Mouse (Mus musculus): ENCODE data around the gene Nop2. TPM values are rescaled to one million over a fixed set of nuclear protein-coding genes. Genes with fewer than 3 reads are reported as not detected.

Gene Nop2
- polyA plus RNA-seq, 1 experiment from 2014 or later, result 45.3 TPM

DNA sequence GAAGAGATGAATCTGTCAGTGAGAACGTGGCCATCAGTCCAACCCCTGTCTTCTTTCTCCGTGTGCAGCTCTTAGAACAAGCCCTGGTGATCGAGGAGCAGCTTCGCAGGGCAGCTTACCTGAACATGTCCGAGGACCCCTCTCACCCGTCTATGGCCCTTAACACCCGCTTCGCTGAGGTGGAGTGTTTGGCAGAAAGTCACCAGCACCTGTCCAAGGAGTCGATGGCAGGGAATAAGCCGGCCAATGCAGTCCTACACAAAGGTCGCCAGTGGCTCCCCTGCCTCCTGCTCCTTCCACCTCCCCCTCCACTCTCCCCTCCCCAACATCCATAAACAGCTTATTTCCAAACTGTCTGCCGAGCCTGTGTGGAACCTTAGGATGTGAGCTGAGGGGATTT, 3.0 kb upstream of the Nop2 start:
- Histone ChIP-seq H3K4me3 (no peak overlapping the region), H3K27ac (replicated peaks) (no peak overlapping the region), H3K36me3 (peaks cover 77% of the 10 kb centered on the region), H3K4me2 (no peak overlapping the region), H3K4me1 (replicated peaks) (peaks cover 19% of the 10 kb centered on the region), H3K27me3 (no peaks in the 10 kb centered on the region), H3K9ac (no peak overlapping the region), H3K9me3 (no peaks in the 10 kb centered on the region)
- no peak for ATAC-seq (ENCODE audit: low read depth)
- WGBS, result 88% methylated on average over 12 of the region's 12 CpGs

GRCm38 (mm10) chr6:125129710-125130402, 1.9 kb upstream of the Nop2 start:
- Histone ChIP-seq H3K9me3 (no peaks in the 10 kb centered on the region), H3K4me2 (no peak overlapping the region), H3K36me3 (peaks cover 77% of the 10 kb centered on the region), H3K27ac (replicated peaks) (no peak overlapping the region), H3K9ac (no peak overlapping the region), H3K4me3 (no peak overlapping the region), H3K27me3 (no peaks in the 10 kb centered on the region), H3K4me1 (replicated peaks) (peaks cover 19% of the 10 kb centered on the region)
- WGBS, result 87% methylated on average over 20 of the region's 20 CpGs
- no peak for ATAC-seq (ENCODE audit: low read depth)

DNA sequence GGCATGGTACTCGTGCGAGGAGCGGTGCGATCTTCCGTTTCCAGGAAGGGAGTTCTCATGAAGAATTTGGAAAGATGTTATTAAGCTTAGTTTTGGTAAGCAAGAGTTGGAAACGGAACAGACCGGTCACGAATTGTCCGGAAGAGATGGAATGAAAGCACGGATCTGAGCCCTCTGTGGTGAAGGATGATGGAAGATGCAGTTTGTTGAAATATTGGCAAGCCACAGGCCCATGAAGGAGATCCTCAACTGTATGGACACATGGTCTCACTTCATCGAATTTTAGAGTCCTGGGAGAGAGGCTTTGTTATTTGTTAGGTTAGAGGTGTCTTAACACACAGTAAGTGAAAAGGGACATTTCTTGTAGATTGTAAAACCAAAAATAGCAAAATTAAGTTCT, 761 bp downstream of the Nop2 start:
- ATAC-seq (ENCODE audit: low read depth), result no peak
- Histone ChIP-seq H3K27ac (replicated peaks) (no peak overlapping the region), H3K36me3 (peaks cover 76% of the 10 kb centered on the region), H3K27me3 (no peaks in the 10 kb centered on the region), H3K9me3 (no peaks in the 10 kb centered on the region), H3K9ac (peak overlapping the region; percentile 85), H3K4me3 (peak overlapping the region; percentile 92), H3K4me1 (replicated peaks) (peaks cover 19% of the 10 kb centered on the region), H3K4me2 (peak overlapping the region; percentile 92)
- WGBS, result 6% methylated on average over 11 of the region's 11 CpGs

GRCm38 (mm10) chr6:125137002-125137671, 5.4 kb downstream of the Nop2 start:
- H3K27me3 ChIP-seq, result no peaks in the 10 kb centered on the region
- 83% methylated on average over 19 of the region's 19 CpGs for WGBS
- peaks cover 90% of the 10 kb centered on the region for H3K36me3 ChIP-seq
- no peak overlapping the region for H3K9ac ChIP-seq
- H3K9me3 ChIP-seq, result no peaks in the 10 kb centered on the region
- H3K4me2 ChIP-seq, result no peak overlapping the region
- no peak for ATAC-seq (ENCODE audit: low read depth)
- H3K27ac ChIP-seq (replicated peaks), result no peak overlapping the region
- H3K4me3 ChIP-seq, result no peak overlapping the region
- H3K4me1 ChIP-seq (replicated peaks), result peaks cover 14% of the 10 kb centered on the region

GRCm38 (mm10) chr6:125139747-125140146, 8.0 kb downstream of the Nop2 start:
- Histone ChIP-seq H3K4me2 (no peak overlapping the region), H3K9ac (no peak overlapping the region), H3K36me3 (peaks cover 92% of the 10 kb centered on the region), H3K4me3 (no peak overlapping the region), H3K27ac (replicated peaks) (no peak overlapping the region), H3K27me3 (no peaks in the 10 kb centered on the region), H3K9me3 (no peaks in the 10 kb centered on the region), H3K4me1 (replicated peaks) (peaks cover 7% of the 10 kb centered on the region)
- ATAC-seq (ENCODE audit: low read depth), result no peak
- 92% methylated on average over 7 of the region's 7 CpGs for WGBS

GRCm38 (mm10) chr6:125142436-125142835, 10.7 kb downstream of the Nop2 start:
- 94% methylated on average over 8 of the region's 8 CpGs for WGBS
- Histone ChIP-seq H3K4me1 (replicated peaks) (peaks cover 27% of the 10 kb centered on the region), H3K9ac (no peak overlapping the region), H3K27ac (replicated peaks) (no peak overlapping the region), H3K4me3 (no peak overlapping the region), H3K9me3 (no peaks in the 10 kb centered on the region), H3K4me2 (no peak overlapping the region), H3K36me3 (peaks cover 67% of the 10 kb centered on the region), H3K27me3 (no peaks in the 10 kb centered on the region)
- ATAC-seq (ENCODE audit: low read depth), result no peak

DNA sequence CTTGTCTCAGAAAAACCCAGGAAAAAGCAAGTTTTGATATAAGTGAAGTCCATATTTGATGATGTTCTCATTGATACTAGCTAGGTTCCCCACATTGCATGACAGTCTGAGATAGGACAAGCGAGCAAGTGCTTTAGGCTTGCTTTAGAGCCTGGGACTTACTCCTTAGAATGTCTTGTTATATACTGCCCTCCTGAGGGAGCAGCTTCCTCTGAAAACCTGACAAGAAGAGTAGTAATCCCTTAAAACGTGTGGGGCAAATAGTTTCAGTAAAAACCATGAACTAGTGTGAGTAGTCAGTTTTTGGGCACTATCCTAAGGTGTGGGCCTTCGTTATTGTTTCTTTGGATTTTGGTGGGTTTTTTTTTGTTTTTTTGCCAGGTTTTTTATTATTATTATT, 11.4 kb downstream of the Nop2 start:
- WGBS, result 84% methylated on average over 3 of the region's 3 CpGs
- H3K9me3 ChIP-seq, result no peaks in the 10 kb centered on the region
- H3K36me3 ChIP-seq, result peaks cover 60% of the 10 kb centered on the region
- H3K4me1 ChIP-seq (replicated peaks), result peaks cover 34% of the 10 kb centered on the region
- no peak overlapping the region for H3K4me3 ChIP-seq
- no peak overlapping the region for H3K27ac ChIP-seq (replicated peaks)
- no peaks in the 10 kb centered on the region for H3K27me3 ChIP-seq
- no peak for ATAC-seq (ENCODE audit: low read depth)
- no peak overlapping the region for H3K4me2 ChIP-seq
- H3K9ac ChIP-seq, result no peak overlapping the region

DNA sequence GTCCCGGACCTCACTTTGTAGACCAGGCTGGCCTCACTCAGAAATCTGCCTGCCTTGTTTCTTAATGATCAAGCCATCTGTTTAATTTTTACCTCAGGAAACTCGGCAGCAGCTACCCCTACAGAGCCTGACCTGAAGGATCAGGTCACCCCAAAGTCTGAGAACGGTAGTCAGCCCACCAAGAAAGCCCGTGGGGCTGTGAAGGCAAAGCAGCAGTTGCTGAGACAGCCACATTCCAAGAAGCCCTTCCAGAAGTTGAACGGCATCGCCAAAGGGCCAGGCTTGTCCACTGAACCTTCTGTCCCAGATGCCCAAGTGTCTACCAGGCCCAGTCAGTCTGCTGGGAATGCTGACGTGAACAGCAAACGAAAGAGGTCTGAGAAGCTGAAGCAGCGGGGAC, 12.2 kb downstream of the Nop2 start:
- Histone ChIP-seq H3K4me2 (no peak overlapping the region), H3K9me3 (no peaks in the 10 kb centered on the region), H3K9ac (no peak overlapping the region), H3K36me3 (peaks cover 52% of the 10 kb centered on the region), H3K4me3 (no peak overlapping the region), H3K27me3 (no peaks in the 10 kb centered on the region), H3K4me1 (replicated peaks) (peaks cover 42% of the 10 kb centered on the region), H3K27ac (replicated peaks) (0 out of 2 replicates have a peak overlapping the region, but pooled peaks have one; percentile 94)
- WGBS, result 85% methylated on average over 9 of the region's 9 CpGs
- ATAC-seq (ENCODE audit: low read depth), result no peak

DNA sequence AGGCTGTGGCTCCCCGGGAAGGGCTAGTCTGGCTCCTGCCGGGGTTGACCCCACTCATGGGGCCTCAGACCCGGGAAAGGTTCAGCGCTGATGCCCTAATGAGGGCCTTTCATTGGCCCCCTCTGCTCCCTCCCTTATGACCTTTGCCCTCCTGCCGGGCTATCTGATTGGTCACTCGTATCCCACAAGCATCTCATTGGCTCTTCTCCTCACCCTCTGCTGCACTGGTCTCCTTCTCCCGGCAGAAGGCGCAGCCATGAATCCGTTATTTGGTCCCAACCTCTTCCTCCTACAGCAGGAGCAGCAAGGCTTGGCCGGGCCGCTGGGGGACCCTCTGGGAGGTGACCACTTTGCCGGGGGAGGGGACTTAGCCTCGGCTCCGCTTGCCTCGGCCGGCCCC, 13.3 kb downstream of the Nop2 start, which contains the start of gene Iffo1:
Iffo1 (plus strand) TSS at position 241 of the 400 bp plus-strand sequence.
- peak within 1 kb of the TSS; percentile 83 for H3K4me3 ChIP-seq
- under 1% methylated on average over 16 of the region's 16 CpGs for WGBS
- peaks cover 51% of the 10 kb centered on the region for H3K4me1 ChIP-seq (replicated peaks)
- H3K36me3 ChIP-seq, result peaks cover 47% of the 10 kb centered on the region
- peak; percentile 95 for ATAC-seq (ENCODE audit: low read depth)
- H3K9ac ChIP-seq, result peak within 1 kb of the TSS; percentile 93
- H3K4me2 ChIP-seq, result peak within 1 kb of the TSS; percentile 91
- no peaks in the 10 kb centered on the region for H3K9me3 ChIP-seq
- peak within 1 kb of the TSS; percentile 94 for H3K27ac ChIP-seq (replicated peaks)
- H3K27me3 ChIP-seq, result no peaks in the 10 kb centered on the region

GRCm38 (mm10) chr6:125145479-125145951, 13.8 kb downstream of the Nop2 start:
- H3K9me3 ChIP-seq, result no peaks in the 10 kb centered on the region
- H3K4me1 ChIP-seq (replicated peaks), result peaks cover 51% of the 10 kb centered on the region
- 0% methylated on average over 35 of the region's 35 CpGs for WGBS
- peak; percentile 69 for ATAC-seq (ENCODE audit: low read depth)
- H3K9ac ChIP-seq, result peak overlapping the region; percentile 93
- H3K4me3 ChIP-seq, result peak overlapping the region; percentile 83
- peak overlapping the region; percentile 94 for H3K27ac ChIP-seq (replicated peaks)
- peaks cover 42% of the 10 kb centered on the region for H3K36me3 ChIP-seq
- H3K27me3 ChIP-seq, result no peaks in the 10 kb centered on the region
- H3K4me2 ChIP-seq, result peak overlapping the region; percentile 91

DNA sequence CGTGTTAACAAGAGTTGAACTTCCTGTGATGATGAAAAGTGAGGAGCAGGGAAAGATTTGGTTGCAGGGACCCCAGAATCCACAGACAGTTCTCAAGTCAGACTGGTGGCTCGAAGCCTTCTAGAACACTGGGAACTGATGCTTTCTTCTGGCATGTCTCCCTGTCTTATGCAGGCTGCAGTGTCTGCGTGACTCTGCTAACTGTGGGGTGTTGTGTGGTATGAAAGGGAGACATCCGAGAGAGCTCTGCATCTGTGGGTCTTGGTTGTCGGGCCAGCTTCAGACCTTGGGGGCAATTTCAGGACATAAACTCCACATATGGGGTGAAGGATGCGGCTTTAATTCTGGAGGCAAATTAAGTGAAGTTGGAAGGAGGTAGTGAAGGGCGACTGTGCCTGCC, 14.4 kb downstream of the Nop2 start:
- Histone ChIP-seq H3K27ac (replicated peaks) (peak overlapping the region; percentile 94), H3K4me3 (peak overlapping the region; percentile 83), H3K4me1 (replicated peaks) (peaks cover 51% of the 10 kb centered on the region), H3K9ac (peak overlapping the region; percentile 93), H3K27me3 (no peaks in the 10 kb centered on the region), H3K36me3 (peaks cover 39% of the 10 kb centered on the region), H3K9me3 (no peaks in the 10 kb centered on the region), H3K4me2 (peak overlapping the region; percentile 91)
- WGBS, result 51% methylated on average over 7 of the region's 7 CpGs
- ATAC-seq (ENCODE audit: low read depth), result no peak

DNA sequence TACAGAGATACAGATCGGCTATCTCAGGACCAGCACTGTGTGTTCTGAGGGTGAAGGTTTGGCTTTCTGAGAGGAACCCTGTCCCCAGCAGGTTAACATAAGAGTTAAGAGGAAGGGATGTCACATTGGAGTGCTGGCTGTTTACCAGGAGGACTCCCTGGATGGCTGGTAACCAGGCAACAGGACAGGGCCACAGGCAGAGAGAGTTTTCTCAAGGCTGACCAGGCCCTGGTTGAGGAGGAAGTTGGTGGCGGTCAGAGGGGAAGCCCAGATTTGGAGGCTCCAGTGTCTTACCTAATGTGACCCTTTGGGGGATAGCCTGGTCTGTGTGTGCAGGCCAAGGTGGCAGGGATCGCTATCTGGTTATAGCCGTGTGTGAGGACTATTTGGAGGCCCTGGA, 15.1 kb downstream of the Nop2 start:
- Histone ChIP-seq H3K4me1 (replicated peaks) (peaks cover 51% of the 10 kb centered on the region), H3K27me3 (no peaks in the 10 kb centered on the region), H3K4me3 (peak overlapping the region; percentile 83), H3K27ac (replicated peaks) (peak overlapping the region; percentile 61), H3K36me3 (peaks cover 39% of the 10 kb centered on the region), H3K4me2 (peak overlapping the region; percentile 91), H3K9ac (peak overlapping the region; percentile 93), H3K9me3 (no peaks in the 10 kb centered on the region)
- WGBS, result 80% methylated on average over 4 of the region's 4 CpGs
- ATAC-seq (ENCODE audit: low read depth), result no peak

Data from neural tube, embryonic 13.5 days (tissue).